Mouse (Mus musculus): ENCODE measurements around the gene Fam219b. TPM values are rescaled to one million over a fixed set of nuclear protein-coding genes. Genes with fewer than 3 reads are reported as not detected.

Fam219b gene
- polyA plus RNA-seq, 1 experiment from 2014 or later: 20.6 TPM

DNA sequence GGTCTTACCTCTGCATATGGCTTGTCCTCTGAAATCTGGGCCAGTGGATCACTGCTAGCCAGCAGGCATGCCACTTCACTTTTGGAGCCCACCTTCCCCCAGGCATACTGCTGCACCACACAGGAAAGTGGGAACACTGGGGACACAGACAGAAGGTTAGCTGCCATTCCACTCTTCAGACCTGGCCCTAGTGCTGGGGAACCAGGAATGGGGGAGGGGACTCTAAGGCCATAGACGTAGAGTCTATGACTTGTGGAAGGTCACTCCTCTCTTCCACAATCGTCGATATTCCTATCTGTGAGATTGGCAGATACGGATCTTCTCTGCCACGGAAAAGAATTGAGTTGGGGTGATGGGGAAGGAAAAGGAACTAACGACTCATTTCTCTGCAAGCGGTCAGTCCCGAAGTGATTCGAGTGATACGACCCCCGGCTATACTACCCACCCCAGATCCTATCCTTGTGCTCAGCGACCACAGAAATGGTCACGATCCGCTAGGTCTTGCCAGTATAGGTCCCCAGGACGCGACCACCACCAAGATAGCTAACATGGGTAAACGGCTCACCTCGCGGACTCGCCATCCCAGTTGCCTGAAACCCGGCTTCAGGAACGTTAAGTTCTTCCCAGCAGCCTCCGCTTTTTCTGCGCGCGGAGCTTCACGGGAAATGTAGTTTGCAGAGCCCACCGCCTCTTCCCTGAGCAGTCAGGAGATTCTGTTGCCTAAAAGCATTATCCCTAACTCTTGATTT is 15.0 kb downstream of the Fam219b start, which contains the start of gene Mpi:
Mpi (minus strand) TSS at position 625 of the 749 bp plus-strand sequence.
- peak within 1 kb of the TSS; percentile 66 for H3K9ac ChIP-seq (replicated peaks)
- H3K27ac ChIP-seq: no peak within 1 kb of the TSS
- peaks cover 7% of the 10 kb centered on the region for H3K4me1 ChIP-seq (replicated peaks)
- H3K4me2 ChIP-seq: peak within 1 kb of the TSS; percentile 83
- peak; percentile 63; the same call in 1 of the 2 replicates for ATAC-seq (ENCODE audit: insufficient number of reproducible peaks, insufficient read depth, low FRiP score, low TSS enrichment, low read depth)
- peaks cover 35% of the 10 kb centered on the region for H3K36me3 ChIP-seq
- WGBS: under 1% methylated on average over 28 of the region's 28 CpGs
- no peaks in the 10 kb centered on the region for H3K9me3 ChIP-seq
- H3K27me3 ChIP-seq: no peaks in the 10 kb centered on the region
- H3K4me3 ChIP-seq (replicated peaks): peak within 1 kb of the TSS; percentile 67

DNA sequence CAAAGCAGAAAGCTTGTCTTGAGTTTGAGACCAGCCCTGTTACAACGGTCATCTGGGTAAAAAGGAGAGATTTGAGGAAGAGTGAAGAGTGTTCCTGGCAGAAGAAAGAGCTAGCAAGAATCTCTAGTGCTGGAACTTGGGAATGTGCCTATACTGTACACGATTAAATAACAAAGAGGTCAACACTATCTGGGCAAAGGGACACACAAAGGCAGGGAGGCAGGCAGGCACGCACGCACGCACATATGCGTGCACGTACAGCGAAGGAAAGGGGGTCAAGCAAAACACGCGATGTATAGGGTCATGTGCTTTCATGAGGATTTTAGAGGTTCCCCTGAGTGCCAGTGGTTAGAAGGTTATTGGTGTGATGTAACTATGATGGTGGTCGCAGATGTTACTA is 15.8 kb downstream of the Fam219b start:
- 0 out of 2 replicates have a peak overlapping the region, but pooled peaks have one; percentile 67 for H3K4me3 ChIP-seq (replicated peaks)
- ATAC-seq (ENCODE audit: insufficient number of reproducible peaks, insufficient read depth, low FRiP score, low TSS enrichment, low read depth): no peak

DNA sequence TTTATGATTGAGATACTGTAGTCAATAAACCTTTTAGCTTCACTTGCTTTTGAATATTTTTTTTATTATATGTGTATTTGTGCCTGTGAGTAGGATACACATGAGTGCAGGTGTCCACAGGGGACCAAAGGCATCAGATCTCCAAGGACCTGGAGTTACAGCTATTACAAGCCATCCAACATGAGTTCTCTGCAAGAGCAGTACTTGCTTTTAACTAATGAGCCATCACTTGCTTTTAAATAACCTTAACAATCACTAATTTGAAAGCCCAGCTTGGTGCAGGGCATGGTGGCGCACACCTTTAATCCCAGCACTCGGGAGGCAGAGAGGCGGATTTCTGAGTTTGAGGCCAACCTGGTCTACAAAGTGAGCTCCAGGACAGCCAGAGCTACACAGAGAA is 17.4 kb downstream of the Fam219b start:
- no peak overlapping the region for H3K9ac ChIP-seq (replicated peaks)
- no peak for ATAC-seq (ENCODE audit: insufficient number of reproducible peaks, insufficient read depth, low FRiP score, low TSS enrichment, low read depth)
- H3K4me1 ChIP-seq (replicated peaks): peaks cover 7% of the 10 kb centered on the region
- H3K27me3 ChIP-seq: no peaks in the 10 kb centered on the region; the same call in 1 of the 2 replicates
- no peak overlapping the region for H3K4me2 ChIP-seq
- WGBS: 34% methylated on average over 3 of the region's 3 CpGs
- no peak overlapping the region for H3K4me3 ChIP-seq (replicated peaks)
- H3K27ac ChIP-seq: no peak overlapping the region
- H3K36me3 ChIP-seq: peaks cover 10% of the 10 kb centered on the region
- no peaks in the 10 kb centered on the region for H3K9me3 ChIP-seq

More for the DNA sequence above, 15.8 kb downstream of the Fam219b start:
- no peaks in the 10 kb centered on the region for H3K27me3 ChIP-seq
- 74% methylated on average over 11 of the region's 11 CpGs for WGBS
- no peak overlapping the region for H3K9ac ChIP-seq (replicated peaks)
- no peak overlapping the region for H3K27ac ChIP-seq
- no peak overlapping the region for H3K4me2 ChIP-seq
- H3K9me3 ChIP-seq: no peaks in the 10 kb centered on the region
- H3K4me1 ChIP-seq (replicated peaks): peaks cover 7% of the 10 kb centered on the region
- H3K36me3 ChIP-seq: peaks cover 27% of the 10 kb centered on the region

DNA sequence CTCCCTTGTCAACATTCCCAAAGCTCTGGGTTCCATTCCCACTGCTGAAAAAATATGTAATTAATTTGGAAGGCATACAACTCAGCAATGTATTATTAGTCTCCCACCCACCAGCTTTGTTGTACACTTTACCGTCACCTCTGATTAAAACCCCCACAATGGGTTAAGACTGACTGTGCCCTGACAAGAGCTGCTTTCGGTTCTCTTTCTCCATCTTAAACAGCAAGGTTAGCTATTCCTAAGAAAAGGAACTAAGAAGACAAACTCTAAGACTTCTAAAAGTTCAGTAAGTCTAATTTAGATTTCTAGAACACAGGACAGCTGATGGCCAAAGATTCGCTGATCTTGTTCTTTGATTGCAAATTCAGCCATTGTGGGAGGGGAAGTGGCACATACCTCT is 19.9 kb downstream of the Fam219b start:
- Histone ChIP-seq H3K9ac (replicated peaks) (no peak overlapping the region), H3K4me1 (replicated peaks) (peaks cover 14% of the 10 kb centered on the region), H3K4me2 (no peak overlapping the region), H3K36me3 (no peaks in the 10 kb centered on the region), H3K27ac (no peak overlapping the region), H3K27me3 (no peaks in the 10 kb centered on the region; the same call in 1 of the 2 replicates), H3K9me3 (no peaks in the 10 kb centered on the region), H3K4me3 (replicated peaks) (no peak overlapping the region)
- no peak for ATAC-seq (ENCODE audit: insufficient number of reproducible peaks, insufficient read depth, low FRiP score, low TSS enrichment, low read depth)
- WGBS: 86% methylated on average over 3 of the region's 3 CpGs

DNA sequence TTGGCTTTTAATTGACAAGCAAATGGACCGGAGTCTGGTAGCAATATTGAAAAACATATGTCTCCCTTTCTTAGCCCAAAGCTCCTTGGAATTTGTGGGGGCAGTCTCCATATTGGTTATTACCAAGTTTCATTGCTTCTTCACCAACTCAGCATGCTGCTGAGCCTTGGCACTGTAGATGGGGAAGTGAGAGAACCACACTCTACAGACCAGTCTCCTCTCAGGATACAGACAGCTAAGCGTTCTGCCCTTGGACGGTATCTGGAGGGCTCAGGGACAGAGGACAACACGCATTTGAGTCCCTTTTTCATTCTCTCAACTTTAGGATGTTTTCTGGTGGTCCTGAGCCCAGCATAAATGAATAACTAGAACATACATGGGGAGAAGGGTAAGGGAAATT is 21.3 kb downstream of the Fam219b start:
- H3K9ac ChIP-seq (replicated peaks): no peak overlapping the region
- H3K4me3 ChIP-seq (replicated peaks): no peak overlapping the region
- WGBS: 88% methylated on average over 4 of the region's 4 CpGs
- H3K4me2 ChIP-seq: no peak overlapping the region
- H3K9me3 ChIP-seq: no peaks in the 10 kb centered on the region
- no peaks in the 10 kb centered on the region; the same call in 1 of the 2 replicates for H3K27me3 ChIP-seq
- no peak overlapping the region for H3K27ac ChIP-seq
- H3K4me1 ChIP-seq (replicated peaks): peaks cover 23% of the 10 kb centered on the region
- H3K36me3 ChIP-seq: no peaks in the 10 kb centered on the region
- ATAC-seq (ENCODE audit: insufficient number of reproducible peaks, insufficient read depth, low FRiP score, low TSS enrichment, low read depth): no peak

DNA sequence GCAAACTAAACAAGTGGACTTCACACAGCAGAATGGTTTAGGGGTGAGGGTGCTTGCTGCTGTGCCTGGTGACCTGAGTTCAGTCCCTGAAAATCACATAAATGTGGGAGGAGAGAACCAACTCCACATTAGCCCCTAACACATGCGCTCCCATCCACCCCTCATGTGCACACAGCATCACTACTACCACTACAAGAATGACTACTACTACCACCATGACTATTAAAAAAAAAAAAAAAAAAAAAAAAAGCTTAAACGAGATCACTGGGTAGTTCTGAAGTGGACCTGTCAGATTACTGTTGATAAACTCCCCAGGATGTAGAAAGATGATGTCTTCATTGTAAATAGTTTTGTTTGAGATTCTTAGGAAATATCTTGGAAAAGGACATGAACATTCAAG is 22.2 kb downstream of the Fam219b start:
- ATAC-seq (ENCODE audit: insufficient number of reproducible peaks, insufficient read depth, low FRiP score, low TSS enrichment, low read depth): no peak
- H3K27me3 ChIP-seq: no peaks in the 10 kb centered on the region; the same call in 1 of the 2 replicates
- H3K4me2 ChIP-seq: no peak overlapping the region
- no peak overlapping the region for H3K4me3 ChIP-seq (replicated peaks)
- H3K27ac ChIP-seq: no peak overlapping the region
- 71% methylated on average over 2 of the region's 2 CpGs for WGBS
- peaks cover 23% of the 10 kb centered on the region for H3K4me1 ChIP-seq (replicated peaks)
- no peak overlapping the region for H3K9ac ChIP-seq (replicated peaks)
- no peaks in the 10 kb centered on the region for H3K9me3 ChIP-seq
- H3K36me3 ChIP-seq: no peaks in the 10 kb centered on the region

DNA sequence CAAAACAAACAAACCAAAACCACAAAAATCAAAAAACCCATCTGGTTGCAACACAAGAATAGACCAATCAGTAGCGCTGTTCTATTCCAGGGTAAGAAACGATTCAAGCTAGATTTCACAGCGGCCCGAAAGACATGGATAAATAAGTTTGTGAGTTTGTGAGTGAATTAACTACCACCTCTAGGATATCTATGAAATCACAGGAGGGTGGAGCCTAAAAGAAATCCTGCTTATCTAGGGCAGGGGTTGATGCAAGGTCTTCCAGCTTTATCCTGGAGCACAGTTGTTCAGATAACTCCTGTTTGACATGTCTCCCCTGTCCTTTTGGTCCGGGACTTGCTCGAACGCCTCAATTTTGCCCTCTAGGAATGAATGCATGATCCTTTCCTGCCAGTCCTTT is 22.9 kb downstream of the Fam219b start:
- Histone ChIP-seq H3K36me3 (no peaks in the 10 kb centered on the region), H3K4me2 (peak overlapping the region; percentile 81), H3K4me1 (replicated peaks) (peaks cover 27% of the 10 kb centered on the region), H3K27me3 (no peaks in the 10 kb centered on the region; the same call in 1 of the 2 replicates), H3K27ac (peak overlapping the region; percentile 53; the same call in 1 of the 2 replicates), H3K9me3 (no peaks in the 10 kb centered on the region), H3K4me3 (replicated peaks) (peak overlapping the region; percentile 71), H3K9ac (replicated peaks) (peak overlapping the region; percentile 61)
- 36% methylated on average over 7 of the region's 7 CpGs for WGBS
- ATAC-seq (ENCODE audit: insufficient number of reproducible peaks, insufficient read depth, low FRiP score, low TSS enrichment, low read depth): no peak

DNA sequence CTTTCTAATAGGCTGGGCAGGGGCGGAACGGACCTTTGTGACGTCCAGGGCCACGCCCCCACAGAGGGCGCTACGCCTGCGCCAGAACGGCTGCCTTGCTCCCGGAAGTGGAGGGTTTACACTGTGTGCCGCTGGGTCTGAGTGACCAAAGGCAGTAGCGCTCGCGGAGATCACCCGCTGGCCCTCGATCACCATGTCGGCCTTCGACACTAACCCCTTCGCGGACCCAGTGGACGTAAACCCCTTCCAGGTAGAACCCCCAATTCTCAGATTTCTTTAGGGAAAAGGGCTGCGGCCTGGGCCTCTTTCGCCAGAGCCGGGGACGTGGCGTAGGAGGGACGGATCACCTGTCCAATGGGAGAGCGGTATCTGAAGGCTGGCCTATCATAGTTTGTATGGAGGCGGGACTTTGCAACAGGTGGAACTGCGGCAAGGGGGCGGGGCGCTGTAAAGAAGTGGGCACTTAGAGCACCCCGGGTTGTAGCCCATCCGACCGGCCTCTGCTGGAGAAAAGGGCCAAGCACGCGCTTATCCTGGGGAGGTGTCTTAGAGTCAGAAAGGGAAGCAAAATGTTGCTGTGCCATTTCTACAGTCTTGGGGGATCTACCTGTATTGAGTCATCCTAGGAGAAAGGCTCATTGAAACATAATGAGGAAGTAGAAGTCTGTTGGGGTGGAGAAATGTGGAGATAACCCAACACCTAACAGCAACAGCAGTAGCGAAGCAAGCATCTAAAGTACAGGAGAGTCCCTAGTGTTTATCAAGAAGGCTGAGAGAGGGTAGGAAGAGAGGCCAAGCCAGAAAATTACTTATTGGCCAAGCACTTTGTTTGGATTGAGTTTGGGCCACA is 23.8 kb downstream of the Fam219b start, which contains the start of gene Scamp2:
Scamp2 (plus strand) TSS at position 83 of the 850 bp plus-strand sequence.
- peak within 1 kb of the TSS; percentile 53; the same call in 1 of the 2 replicates for H3K27ac ChIP-seq
- 1% methylated on average over 37 of the region's 37 CpGs for WGBS
- ATAC-seq (ENCODE audit: insufficient number of reproducible peaks, insufficient read depth, low FRiP score, low TSS enrichment, low read depth): peak; percentile 99
- H3K27me3 ChIP-seq: no peaks in the 10 kb centered on the region; the same call in 1 of the 2 replicates
- peak within 1 kb of the TSS; percentile 81 for H3K4me2 ChIP-seq
- H3K9me3 ChIP-seq: no peaks in the 10 kb centered on the region
- peak within 1 kb of the TSS; percentile 71 for H3K4me3 ChIP-seq (replicated peaks)
- peak within 1 kb of the TSS; percentile 61 for H3K9ac ChIP-seq (replicated peaks)
- no peaks in the 10 kb centered on the region for H3K36me3 ChIP-seq
- peaks cover 36% of the 10 kb centered on the region for H3K4me1 ChIP-seq (replicated peaks)

DNA sequence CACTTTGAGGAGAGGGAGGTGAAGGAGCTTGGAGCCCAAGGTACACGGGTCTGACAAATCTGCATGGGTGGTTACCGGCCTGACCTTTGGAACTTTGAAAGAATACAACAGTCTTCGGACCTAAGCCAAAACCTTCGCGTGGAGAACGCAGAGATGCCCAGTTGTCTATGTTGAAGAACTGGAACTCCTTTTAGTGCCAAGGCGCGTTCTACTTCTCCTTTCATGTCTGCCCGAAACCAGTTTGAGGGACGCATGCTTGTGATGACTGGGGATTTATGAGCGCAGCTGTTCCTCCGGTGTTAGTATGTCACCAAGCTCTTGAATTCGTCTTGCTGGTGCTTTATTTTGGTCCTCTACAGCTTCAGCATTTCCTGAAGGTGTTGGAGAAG is 24.4 kb downstream of the Fam219b start:
- H3K27ac ChIP-seq: no peak overlapping the region
- H3K4me1 ChIP-seq (replicated peaks): peaks cover 42% of the 10 kb centered on the region

DNA sequence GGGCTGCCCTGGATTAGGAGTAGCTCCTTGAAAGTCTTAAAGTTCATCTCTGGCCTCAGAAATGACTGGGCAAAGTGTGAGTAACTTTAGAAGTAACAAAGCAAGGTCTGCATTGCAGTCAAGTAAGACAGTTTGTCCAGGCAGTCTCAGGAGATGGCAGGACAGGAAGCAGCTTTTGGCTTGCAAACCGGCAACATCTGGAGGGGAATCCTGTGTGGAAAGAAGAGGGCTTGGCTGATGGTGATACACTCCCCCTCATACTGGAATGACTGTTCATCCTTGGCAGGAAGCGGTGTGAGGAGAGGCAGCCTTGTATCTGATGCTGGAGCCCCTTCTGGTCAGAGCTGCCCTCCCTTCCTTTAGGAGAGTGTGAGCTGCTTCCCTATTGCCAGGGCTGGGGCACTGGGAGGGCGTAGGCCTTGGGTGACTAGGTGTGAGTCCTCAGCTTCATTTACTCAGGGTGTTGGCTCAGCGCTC is 25.6 kb downstream of the Fam219b start:
- 68% methylated on average over 4 of the region's 4 CpGs for WGBS
- H3K27me3 ChIP-seq: no peaks in the 10 kb centered on the region; the same call in 1 of the 2 replicates
- no peak overlapping the region for H3K4me2 ChIP-seq
- H3K9me3 ChIP-seq: no peaks in the 10 kb centered on the region
- H3K27ac ChIP-seq: no peak overlapping the region
- 0 out of 2 replicates have a peak overlapping the region, but pooled peaks have one; percentile 34 for H3K9ac ChIP-seq (replicated peaks)
- H3K4me1 ChIP-seq (replicated peaks): peaks cover 46% of the 10 kb centered on the region
- no peak overlapping the region for H3K4me3 ChIP-seq (replicated peaks)
- no peak for ATAC-seq (ENCODE audit: insufficient number of reproducible peaks, insufficient read depth, low FRiP score, low TSS enrichment, low read depth)
- H3K36me3 ChIP-seq: peaks cover 2% of the 10 kb centered on the region

More for the DNA sequence above, 24.4 kb downstream of the Fam219b start:
- H3K27me3 ChIP-seq: no peaks in the 10 kb centered on the region; the same call in 1 of the 2 replicates
- no peaks in the 10 kb centered on the region for H3K36me3 ChIP-seq
- ATAC-seq (ENCODE audit: insufficient number of reproducible peaks, insufficient read depth, low FRiP score, low TSS enrichment, low read depth): no peak
- peak overlapping the region; percentile 81 for H3K4me2 ChIP-seq
- WGBS: 80% methylated on average over 13 of the region's 13 CpGs
- no peak overlapping the region for H3K9ac ChIP-seq (replicated peaks)
- no peaks in the 10 kb centered on the region for H3K9me3 ChIP-seq
- H3K4me3 ChIP-seq (replicated peaks): peak overlapping the region; percentile 71

DNA sequence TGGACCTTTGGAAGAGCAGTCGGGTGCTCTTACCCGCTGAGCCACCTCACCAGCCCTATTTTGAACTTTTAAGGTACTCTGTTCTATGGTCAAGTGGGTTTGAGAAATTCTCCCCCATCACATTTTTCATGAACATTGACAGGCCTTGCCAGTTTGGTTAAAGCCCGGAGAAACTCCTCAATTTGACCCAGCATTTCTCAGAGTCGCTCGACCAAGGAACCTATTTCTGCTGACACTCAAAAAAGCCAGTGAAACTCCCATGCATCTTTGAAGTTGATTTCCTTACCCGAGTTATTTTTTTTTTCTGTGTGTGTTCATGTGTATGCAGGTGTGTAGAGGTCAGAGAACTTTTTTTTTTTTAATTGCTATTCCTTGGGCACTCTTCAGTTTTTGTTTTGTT is 27.3 kb downstream of the Fam219b start:
- Histone ChIP-seq H3K4me3 (replicated peaks) (no peak overlapping the region), H3K4me2 (no peak overlapping the region), H3K36me3 (peaks cover 19% of the 10 kb centered on the region), H3K9ac (replicated peaks) (no peak overlapping the region), H3K27ac (no peak overlapping the region), H3K9me3 (no peaks in the 10 kb centered on the region), H3K4me1 (replicated peaks) (peaks cover 46% of the 10 kb centered on the region), H3K27me3 (no peaks in the 10 kb centered on the region)
- no peak for ATAC-seq (ENCODE audit: insufficient number of reproducible peaks, insufficient read depth, low FRiP score, low TSS enrichment, low read depth)
- WGBS: 82% methylated on average over 6 of the region's 6 CpGs

Measured in limb, embryonic 12.5 days (tissue).